Mouse (Mus musculus) bone marrow, adult 2 months (tissue): ENCODE results near the gene Lonp2.

Experiments used
- CTCF ChIP-seq: fragments of 200-500 bp; IDR thresholded peaks from 2 replicates; pipeline ENCODE4 v1.5.1; 2011; ENCODE audit warnings: low read length, control low read depth; ENCODE audit not compliant: control insufficient read depth, insufficient read depth
- POLR2A ChIP-seq: fragments of 200-500 bp; IDR thresholded peaks from 2 replicates; pipeline ENCODE4 v1.6.1; 2011; ENCODE audit warnings: low read depth, mild to moderate bottlenecking, control low read depth, low read length, borderline replicate concordance; ENCODE audit not compliant: control insufficient read depth

GRCm38 (mm10) chr8:86735446-86736111, 111.7 kb downstream of the Lonp2 start:
- TF ChIP-seq CTCF (no peak), POLR2A (no peak)
